Mouse (Mus musculus) spleen, adult 18-20 months (tissue): ENCODE measurements around the gene Strip1.

Experiments
- DNase-seq, 2 experiments: peaks; one replicate each; pipeline ENCODE4 v3.0.0; 2022; ENCODE audit warnings: mixed read lengths in 2 of 2

Gene Strip1

GRCm38 (mm10) chr3:107627641-107628040 lies 3.9 kb downstream of the Strip1 start:
- no peak for DNase-seq

DNA sequence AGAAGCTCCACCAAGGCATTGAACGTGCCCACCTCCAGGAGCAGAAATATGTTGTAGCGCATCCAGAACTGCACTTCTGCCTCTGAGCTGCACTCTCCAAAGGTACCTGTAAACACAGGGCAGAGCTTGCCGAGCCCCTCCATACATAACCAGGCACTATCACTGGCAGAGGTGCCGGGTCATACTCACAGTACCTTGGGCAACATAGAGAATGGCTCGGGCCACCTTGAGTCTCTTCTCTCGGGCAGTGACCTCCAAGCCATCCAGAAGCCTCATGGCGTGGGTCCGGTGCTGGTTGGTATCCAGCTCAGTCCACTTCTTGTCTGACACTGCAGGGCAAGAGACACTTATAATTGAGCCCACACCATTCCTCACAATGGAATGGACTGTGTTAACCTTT lies 4.7 kb downstream of the Strip1 start:
- no peak for DNase-seq

DNA sequence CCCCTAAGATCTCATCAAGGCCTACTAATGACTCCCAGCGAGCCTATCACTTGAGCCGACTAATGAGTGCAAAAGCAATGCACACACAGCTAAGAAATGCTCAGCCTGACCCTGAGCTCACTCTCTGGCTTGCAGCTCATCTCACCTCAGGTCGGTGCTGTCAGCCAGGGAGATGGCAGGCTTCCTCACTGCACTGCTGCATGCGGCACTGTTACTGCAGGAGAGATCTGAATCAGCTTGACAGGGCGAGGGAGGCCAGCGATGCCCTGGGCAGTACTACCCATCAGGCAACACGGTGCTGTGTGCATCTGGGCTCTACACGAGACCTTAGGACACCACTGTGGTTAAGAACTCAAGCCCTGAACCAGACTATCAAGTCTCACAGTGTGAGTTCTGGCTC lies 6.0 kb downstream of the Strip1 start:
- no peak for DNase-seq

DNA sequence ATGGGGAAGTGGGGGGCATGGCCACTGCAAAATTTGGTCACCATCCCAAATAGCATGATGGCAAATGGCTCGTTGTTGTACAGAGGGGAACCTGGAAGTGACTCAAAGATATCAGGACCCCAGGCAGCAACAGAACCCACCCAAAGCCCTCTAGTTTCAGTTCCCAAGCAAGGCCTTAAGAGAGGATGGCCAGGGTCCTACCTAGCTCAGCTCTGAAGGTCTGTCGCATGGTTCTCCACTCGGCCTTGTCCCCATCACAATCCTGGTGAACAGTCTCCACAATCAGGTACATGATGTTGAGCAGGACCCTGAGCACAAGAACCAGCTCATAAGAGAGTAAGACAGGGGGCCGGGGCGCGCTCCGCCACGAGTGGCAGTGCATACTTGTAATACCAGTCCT lies 7.1 kb downstream of the Strip1 start:
- DNase-seq: no peak

- peak in 1 of 2 experiments; percentile 0 for DNase-seq
These were observed 9.0 kb downstream of the Strip1 start for GRCm38 (mm10) chr3:107622537-107622936.

DNA sequence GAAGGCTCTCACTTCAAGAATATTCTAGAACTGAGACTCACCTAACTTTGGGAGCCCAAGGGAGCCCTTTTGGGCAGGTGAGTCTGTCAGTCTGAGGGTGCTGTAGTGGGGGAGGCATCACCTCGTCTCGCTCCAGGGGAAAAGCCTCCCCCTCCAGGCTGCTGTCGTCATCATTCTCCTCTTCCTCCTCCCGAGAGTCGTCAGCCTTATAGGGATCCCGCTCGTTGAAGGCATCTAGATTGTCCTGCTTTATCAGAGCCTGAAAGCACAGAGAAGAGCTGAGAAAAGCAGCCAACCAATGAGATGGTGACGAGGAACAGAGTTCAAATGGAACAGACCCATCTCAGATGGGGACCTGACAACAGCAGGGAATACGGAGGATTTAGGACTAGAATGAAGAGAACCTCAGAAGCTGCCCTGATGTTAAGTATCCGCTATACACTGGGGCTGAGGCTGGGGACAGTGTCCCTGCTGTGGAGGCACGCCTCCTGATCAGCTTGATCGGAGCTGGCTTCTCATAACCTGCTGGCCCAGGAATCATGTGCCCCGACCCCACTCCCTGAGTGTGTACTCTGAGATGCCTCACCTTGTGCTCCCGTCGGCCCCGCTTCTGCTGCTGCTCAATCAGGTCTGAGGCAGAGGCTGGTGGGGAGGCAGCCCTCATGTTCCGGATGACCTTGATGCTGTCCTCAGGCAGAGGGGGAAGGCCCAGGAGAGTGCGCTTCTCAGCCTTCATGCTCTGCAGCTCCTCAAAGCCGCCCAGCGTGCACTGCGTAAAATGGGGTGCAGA lies 10.0 kb downstream of the Strip1 start:
- DNase-seq: peak in 1 of 2 experiments; percentile 0

DNA sequence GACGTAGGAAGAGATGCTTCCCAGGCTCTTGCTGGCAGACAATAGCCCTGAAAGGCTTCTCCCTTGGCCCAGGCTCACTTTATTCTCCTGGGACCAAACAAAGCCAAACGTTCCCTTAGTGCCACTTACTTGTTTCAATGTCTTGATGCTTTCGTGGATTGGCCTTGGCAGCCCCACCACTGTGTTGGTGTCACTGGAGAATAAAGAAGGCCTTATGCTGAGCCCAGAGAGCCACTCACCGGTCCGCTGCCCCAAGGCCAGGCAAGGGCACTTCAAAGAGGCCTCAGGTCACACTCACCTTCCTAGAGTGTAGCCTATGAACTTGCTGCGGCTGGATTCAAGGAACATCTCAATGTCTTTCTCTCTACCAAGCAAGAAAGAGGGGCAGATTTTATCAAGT lies 11.6 kb downstream of the Strip1 start:
- DNase-seq: no peak

GRCm38 (mm10) chr3:107617800-107618199 lies 13.7 kb downstream of the Strip1 start:
- DNase-seq: no peak

DNA sequence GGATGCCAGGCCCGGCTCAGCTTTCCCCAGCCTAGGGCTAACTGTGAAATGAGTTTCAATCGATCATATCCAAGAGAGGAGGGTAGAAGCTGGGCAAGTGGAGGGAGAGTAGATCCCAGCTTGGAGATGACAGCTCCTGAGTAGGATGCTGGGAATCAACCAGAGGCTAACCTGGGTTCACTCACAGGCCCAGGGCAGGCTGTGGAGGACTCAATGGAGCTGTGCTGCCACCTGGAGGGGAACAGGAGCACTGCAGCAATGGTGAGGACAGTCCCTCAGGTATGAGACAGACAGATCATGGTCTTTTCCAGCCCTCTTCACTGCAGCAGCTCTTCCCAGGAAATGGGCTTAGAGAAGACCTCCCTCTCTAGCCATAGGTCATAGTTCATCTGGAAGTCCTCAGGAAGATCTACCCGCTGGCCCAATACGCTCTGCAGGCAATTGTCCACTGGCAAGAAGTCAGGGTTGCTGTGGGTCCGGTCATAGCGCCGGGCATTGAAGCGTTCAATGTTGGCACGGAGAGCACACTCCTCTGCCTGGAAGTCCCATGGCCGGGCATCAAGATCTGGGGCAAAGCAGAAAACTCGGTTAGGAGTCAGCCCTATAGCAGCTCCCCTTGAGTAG lies 18.5 kb downstream of the Strip1 start:
- peak; percentile 36 to 66 for DNase-seq

DNA sequence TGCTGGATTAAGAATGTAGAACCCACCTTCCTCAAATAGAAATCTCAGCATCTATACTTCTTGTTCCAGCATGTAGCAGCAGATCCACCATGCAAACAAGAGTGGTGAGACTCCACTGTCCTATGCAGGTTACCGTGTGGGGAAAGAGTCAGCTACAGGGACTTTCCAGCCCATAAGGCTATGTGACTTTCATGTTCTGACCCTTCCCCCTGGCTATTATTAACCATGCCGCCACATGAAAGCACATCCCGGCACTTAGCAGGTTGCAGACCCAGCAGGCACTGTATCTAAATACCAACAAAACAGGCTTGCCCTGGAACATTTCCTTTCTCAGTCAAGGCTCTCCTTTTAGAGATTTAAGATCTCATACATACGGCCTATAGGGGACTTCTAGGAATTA lies 20.1 kb downstream of the Strip1 start:
- DNase-seq: no peak

DNA sequence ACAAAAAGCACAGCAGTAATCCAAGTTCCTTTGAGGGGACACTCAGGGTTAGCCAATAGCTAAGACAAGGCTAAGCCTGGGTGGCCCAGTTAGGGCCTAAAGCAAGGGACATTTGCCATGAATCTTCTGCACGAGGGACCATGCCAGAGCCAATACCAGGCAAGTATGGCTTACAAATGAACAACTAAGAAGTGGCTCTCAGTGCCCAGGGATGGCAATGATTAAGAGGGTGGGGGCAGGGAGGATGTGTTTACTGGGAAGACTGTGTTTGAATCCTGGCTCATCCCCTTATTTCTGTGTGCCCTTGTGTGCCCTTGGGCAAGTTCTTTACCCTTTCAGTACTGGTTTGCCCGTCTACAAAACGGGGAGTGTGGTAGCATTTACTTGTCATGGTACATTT lies 22.1 kb downstream of the Strip1 start:
- no peak for DNase-seq

DNA sequence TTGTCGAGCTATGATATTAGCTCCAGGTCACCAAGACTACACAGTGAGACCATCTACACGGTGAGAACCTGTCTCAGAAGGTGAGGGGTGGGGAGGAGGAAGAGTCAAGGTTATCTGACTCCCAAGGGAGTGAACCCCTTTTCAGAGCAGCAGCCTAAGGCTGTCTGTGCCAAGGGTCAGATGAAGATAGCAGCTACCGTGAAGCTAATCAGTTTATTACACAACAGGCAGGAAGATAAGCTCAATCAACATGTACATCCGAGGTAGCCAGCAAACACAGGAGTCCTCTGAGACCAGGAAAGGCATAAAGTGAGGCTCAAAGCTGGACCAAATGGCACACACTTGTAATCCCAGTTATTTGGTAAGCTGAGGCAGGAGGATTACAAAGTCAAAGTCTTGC lies 22.7 kb downstream of the Strip1 start:
- no peak for DNase-seq

DNA sequence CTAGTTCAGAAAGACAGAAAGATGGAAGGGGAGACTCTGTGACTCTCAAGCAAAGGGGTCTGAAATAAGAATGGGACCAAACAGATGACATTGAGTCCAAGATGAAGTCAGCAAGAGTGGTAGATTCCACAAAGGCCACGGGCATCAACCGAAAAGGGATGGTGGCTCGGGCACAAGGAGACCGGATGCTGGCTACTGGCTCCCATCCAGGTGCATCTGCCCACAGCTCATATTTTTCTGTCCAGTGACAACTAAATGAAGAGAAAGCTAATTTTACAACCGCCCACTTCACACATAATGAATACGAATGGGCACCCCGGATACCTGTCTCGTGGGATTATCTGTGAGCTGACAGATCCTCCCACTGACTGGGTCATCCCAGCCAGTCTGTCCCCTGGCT lies 24.3 kb downstream of the Strip1 start:
- no peak for DNase-seq

GRCm38 (mm10) chr3:107605304-107605703 lies 26.2 kb downstream of the Strip1 start:
- DNase-seq: peak in 1 of 2 experiments; percentile 66

DNA sequence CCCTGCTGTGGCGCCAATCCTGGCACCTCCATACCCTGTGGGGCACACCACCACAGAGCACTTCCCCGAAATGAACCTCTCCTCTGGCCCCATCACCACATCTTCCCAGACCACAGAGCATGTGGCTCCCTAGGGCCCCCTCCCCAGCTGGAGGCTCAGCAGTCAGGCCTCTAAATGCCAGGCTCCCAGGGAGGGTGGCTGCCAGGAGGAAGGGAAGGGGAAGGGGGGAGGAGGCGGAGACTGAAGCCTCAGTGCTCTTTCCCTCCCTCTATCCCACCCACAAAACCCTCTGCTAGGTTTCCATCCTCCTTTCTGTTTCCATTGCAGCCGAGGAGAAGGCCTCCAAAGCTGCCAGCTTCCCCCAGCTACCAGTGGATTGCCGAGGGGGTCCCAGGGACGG lies 31.4 kb downstream of the Strip1 start:
- no peak for DNase-seq

DNA sequence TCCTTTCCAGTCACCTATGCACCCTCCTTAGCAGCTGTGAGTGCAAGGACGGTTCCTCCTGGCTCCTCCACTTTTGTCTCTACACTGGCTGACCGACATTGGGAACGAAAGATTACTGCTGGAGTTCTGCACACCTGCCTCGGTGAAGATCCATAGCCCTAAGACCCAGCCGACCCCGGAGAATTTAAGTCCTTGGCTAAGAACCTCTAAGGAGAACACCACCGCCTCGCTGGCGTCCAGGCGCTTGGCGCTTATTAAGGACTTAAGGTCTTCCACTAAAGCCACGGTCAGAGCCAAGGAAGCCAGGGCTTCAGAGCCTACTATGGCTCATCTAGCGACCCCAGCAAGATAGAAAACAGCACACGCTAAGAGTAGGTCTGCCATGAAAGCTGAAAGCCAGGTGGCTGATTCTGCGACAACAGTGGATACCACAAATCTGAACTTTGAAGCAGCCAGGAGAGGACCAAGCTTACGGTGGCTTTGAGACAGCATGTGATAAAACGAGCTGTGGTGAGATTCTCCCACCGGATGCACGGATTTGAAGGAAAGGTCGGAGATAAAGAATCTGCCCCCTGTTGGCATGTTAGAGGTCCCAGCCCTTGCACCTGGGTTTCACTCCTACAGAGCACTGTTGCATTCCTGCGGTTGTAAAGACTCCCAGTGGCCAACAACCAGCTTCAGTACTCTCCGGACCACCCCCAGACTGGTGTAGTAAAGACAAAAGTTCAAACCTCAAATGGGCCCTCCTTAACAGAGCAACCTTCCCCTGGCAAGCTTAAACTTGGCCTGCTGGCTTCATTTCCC lies 33.7 kb downstream of the Strip1 start:
- DNase-seq: no peak

DNA sequence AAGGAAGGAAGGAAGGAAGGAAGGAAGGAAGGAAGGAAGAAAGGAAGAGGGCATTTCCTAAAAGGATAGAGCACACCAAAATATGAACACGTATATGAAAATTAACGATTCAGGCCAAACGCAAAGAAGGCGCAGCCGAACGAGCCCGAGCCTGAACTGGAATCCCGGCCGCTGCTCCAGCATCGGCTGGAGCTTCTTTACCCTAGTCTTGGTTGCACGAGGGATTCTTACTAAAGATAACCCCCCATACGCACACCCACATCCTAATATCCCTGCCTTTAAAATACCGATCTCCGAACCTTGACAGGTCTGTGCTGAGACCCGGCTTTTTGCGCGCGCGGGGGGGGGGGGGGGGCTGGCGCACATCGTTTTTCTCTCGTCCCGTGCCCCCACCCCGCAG lies 34.4 kb downstream of the Strip1 start:
- no peak for DNase-seq

DNA sequence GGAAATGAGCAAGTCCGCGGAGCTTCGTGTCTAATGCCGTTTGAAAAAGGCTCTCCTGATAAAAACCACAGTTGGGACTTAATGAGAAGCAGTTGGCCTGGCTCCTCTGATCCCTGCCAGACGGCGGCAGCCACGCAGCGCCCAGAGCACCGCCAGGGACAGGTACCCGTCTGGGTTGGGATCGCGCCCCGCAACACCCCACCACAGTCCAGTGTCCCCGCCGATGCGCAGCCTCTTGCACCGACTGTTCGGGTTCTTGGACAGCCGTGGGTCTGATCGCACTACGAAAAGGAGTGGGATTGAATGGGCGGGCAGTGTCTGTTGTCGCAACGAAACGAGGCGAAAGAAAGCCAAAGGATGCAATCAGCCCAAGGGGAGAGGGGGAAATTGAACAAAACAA lies 34.9 kb downstream of the Strip1 start:
- DNase-seq: no peak

DNA sequence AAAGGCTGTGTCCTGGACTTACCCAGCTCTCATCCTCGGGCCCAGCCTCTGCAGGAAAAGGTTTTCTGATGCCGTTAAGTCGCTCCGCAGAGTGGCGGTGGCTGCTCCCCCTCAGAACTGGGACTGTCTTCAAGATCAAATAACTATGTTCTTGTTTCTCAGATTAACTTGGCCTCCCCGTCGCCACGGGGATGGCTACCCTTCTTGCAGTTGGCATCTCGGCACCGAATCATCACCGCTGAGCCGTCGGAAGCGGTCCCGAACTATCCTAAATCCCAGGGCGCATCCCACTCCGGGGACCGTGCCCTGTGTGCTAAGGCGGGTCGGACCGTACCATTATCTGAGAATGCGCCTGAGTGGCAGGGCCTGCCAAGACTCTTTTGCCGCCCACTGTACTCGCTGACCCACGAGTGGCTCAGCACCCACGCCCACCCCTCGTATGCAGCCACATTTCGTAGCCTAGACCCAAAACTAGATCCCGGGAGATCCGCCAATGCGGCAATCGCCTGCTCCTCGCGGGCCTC lies 35.5 kb downstream of the Strip1 start:
- DNase-seq: no peak

- DNase-seq: no peak
These were observed 36.1 kb downstream of the Strip1 start for GRCm38 (mm10) chr3:107595264-107595937.

DNA sequence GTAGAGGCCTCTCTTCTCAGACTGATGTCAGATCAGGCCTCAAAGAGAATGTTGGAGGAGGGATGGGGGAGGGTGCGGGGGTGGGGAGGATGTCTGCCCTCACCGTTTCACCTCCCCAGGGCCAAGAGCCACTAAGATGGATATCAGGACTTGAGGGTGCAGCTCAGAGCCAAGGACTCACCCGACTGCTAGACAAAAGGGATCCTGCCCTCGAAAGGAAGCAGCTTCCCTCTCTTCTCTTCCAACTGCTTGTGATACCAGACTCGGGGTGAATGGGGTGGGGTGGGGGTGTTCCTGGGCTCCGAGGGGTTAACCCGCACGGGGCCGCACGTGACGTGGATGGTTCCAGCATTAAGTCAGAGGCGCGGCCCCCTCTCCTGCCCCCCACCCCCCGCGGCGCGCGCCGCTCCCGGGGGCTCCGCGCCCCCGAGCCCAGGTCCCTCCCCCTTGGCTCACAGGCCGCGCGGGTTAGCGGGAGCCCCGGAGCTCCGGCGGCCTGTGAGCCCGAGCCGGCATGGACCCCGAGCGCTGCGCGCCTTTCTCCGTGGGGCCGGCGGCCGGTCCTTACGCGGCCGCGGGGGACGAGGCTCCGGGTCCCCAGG lies 36.7 kb downstream of the Strip1 start, which contains the start of gene Alx3:
Alx3 (plus strand) TSS at position 370 of the 602 bp plus-strand sequence.
- no peak for DNase-seq

GRCm38 (mm10) chr3:107593632-107594031 lies 37.9 kb downstream of the Strip1 start:
- DNase-seq: no peak
